Mouse (Mus musculus): Measurements from ENCODE around the gene Tekt3.

DNA sequence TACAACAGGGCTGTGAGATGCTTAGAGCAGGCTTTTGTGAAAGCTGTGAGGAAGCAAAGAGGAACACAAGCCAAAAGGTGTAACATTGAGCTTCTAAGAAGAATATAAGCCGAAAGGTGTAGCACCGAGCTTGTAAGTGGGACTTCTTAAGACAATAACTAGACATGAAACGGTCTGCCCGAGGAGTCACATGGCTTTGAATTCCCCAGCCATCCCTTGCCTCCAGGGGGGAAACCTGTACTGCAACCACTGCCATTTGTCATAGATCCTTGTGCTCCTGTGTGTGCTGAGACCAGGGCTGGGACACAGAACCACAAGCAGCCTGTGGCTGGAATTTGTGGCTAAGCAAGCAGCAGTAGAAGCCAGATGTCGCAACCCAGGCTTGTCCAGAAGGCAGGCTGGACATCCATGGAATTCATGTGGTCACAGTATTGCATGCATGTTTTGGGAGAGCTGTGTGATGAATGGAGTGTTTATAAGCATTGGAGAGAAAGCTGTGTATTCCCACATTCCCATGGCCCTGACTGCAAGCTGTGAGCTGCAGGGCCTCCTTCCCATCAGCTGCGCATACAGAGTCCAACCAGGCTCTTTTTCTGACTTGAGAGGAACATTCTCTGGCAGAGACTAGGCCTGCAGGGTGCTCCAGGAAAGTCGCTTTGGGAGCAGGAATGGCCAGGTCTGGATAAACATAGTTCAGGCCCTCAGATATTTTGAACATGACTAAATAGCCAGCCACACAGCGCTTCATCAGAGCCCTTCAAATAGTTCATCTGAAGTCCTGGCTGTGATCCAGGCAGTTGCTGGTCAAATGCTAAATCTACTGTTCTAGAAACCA is 53.6 kb downstream of the Tekt3 start:
- TF ChIP-seq FLI1 (IDR thresholded peaks at IDR 0.05; ENCODE audit: low read length) (no peak), GATA1 (IDR thresholded peaks at IDR 0.05; ENCODE audit: borderline replicate concordance, low read length) (no peak)

All from megakaryocyte, embryonic 14.5 days (primary cell).